Mouse (Mus musculus): ENCODE measurements around the gene Crtam. TPM values are rescaled to one million over a fixed set of nuclear protein-coding genes. Genes with fewer than 3 reads are reported as not detected.

Crtam gene
- polyA plus RNA-seq, 1 experiment from 2014 or later: 0.32 TPM

DNA sequence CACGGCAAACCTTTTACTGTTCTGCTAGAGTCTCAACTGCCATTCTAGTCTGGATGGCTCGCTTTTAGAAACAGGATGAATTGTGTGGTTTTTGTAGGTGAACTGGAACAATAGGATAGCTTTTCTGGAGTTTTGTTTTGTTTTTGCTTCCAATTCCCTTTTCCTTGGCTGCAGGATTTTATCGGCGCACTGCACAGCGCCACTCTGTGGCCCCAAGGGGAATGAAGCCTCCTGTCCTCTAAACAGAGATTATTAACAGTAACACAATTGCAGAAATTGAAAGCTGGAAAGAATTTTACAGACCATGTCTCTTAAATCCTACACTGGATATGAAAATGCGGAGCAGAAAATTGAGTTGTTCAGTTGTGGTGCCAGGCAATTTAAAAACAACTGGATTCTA lies 21.9 kb downstream of the Crtam start:
- Histone ChIP-seq H3K36me3 (ENCODE audit: insufficient read depth, low read length) (no peaks in the 10 kb centered on the region), H3K9ac (replicated peaks; ENCODE audit: low read length) (no peak overlapping the region), H3K9me3 (ENCODE audit: low read length) (no peaks in the 10 kb centered on the region), H3K4me3 (ENCODE audit: low read length) (no peak overlapping the region), H3K4me1 (ENCODE audit: insufficient read depth, low read length) (no peaks in the 10 kb centered on the region), H3K27ac (ENCODE audit: low read length) (no peak overlapping the region), H3K27me3 (ENCODE audit: insufficient read depth, low read length) (no peaks in the 10 kb centered on the region), H3K4me2 (replicated peaks; ENCODE audit: low read depth, low read length) (no peak overlapping the region)
- ATAC-seq (ENCODE audit: low FRiP score, low TSS enrichment): no peak
- 40% methylated on average over 6 of the region's 6 CpGs for WGBS

DNA sequence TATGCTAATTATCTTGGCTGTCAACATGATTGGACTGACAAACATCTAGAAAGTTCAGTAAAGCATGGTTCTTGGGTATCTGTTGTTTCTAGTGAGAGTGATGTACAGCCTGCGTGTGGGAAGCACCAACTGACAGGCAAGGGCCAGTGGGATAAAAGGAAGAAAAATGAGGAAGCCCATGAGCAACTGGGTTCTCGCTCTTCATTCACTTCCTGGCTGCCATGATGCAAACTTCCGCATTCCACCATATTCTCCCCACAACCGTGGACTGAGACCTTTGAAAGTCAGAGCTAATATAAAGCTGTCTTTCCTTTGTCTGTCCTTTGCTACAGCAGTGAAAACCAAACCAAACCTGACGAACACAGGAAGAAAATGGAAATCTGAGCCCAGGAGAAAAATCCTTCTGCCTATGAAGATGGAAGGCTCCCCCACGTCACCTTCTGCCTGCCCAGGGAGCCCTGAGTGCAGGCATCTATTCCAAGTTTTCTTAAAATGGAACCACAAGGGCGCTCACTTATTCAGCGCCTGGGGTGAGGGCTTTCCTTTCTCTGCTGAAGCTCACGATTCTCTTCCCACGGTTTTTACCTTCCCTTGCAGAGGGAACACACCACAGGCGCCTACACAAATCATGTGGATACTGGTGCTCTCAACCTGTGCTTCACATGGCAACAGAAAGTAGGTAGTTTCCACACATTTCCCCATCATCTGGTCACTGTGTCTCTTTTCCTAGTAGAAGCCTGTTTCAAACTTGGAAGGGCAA lies 30.2 kb downstream of the Crtam start:
- no peak for ATAC-seq (ENCODE audit: low FRiP score, low TSS enrichment)
- no peak overlapping the region for H3K4me2 ChIP-seq (replicated peaks; ENCODE audit: low read depth, low read length)
- H3K4me3 ChIP-seq (ENCODE audit: low read length): no peak overlapping the region
- no peaks in the 10 kb centered on the region for H3K27me3 ChIP-seq (ENCODE audit: insufficient read depth, low read length)
- no peaks in the 10 kb centered on the region for H3K36me3 ChIP-seq (ENCODE audit: insufficient read depth, low read length)
- H3K27ac ChIP-seq (ENCODE audit: low read length): no peak overlapping the region
- WGBS: 67% methylated on average over 11 of the region's 11 CpGs
- H3K9ac ChIP-seq (replicated peaks; ENCODE audit: low read length): no peak overlapping the region
- no peaks in the 10 kb centered on the region for H3K9me3 ChIP-seq (ENCODE audit: low read length)
- no peaks in the 10 kb centered on the region for H3K4me1 ChIP-seq (ENCODE audit: insufficient read depth, low read length)

DNA sequence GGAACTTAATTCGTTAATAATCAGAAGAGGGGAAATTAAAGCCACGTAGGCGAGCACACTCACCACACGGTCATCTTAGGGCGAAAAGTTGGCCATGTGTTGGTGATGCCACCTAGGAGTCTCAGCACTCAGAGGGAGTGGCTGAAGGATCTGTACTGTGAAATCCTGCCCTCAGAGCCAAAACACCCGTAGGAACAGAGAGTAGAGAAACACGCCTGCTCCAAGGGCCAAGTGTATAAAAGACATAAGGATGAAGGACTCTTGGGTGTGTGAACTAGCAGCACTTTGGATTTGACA lies 40.1 kb downstream of the Crtam start:
- ATAC-seq (ENCODE audit: low FRiP score, low TSS enrichment): no peak
- Histone ChIP-seq H3K4me1 (ENCODE audit: insufficient read depth, low read length) (peaks cover 10% of the 10 kb centered on the region; the same call in 1 of the 2 replicates), H3K36me3 (ENCODE audit: insufficient read depth, low read length) (no peaks in the 10 kb centered on the region), H3K4me2 (replicated peaks; ENCODE audit: low read depth, low read length) (peak overlapping the region; percentile 86), H3K9me3 (ENCODE audit: low read length) (no peaks in the 10 kb centered on the region), H3K4me3 (ENCODE audit: low read length) (peak overlapping the region; percentile 49), H3K27me3 (ENCODE audit: insufficient read depth, low read length) (peaks cover 39% of the 10 kb centered on the region), H3K27ac (ENCODE audit: low read length) (no peak overlapping the region), H3K9ac (replicated peaks; ENCODE audit: low read length) (no peak overlapping the region)
- 23% methylated on average over 7 of the region's 7 CpGs for WGBS

DNA sequence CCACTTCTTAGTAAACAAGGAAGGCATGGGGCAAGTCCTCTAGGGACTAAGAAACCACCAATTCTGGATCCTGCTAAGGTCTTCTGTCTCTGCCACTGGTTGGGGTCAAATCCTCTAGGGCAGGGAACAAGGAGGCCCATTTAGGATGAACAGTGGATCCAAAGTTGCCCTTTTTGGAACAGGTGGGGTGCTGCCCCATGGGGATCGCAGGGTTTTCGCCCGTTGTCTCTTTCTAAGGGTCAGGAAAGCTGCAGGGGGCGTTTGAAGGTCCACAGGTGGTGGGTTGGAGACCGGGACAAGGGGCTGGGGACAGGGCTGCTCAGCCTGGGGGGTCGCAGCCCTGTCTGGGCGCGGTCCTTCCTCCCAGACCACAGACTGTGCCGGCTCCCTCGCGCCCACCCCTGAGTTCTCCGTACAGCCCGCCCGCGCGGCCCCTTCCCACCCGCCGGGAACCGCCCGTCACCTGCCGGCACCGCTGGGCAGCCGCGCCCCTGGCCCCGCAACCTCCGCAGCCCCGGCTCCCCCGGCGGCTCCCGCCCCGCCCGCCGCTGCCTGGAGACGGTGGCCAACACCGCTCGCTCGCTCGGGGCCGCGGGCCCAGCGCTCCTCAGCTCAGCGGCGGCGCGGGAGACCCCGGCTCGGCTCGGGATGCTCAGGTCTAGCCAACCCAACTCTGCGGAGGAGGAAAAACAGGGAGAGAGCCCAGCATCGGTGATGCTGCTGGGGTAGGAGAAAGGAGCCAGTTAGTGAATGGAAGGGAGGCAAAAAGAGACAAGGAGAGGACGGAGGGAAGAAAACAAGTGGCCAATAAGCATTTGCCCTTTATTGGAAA lies 40.6 kb downstream of the Crtam start, which contains the start of gene Jhy:
Gene Jhy (minus strand): TSS at position 533 of the 832 bp plus-strand sequence.
- Histone ChIP-seq H3K27ac (ENCODE audit: low read length) (no peak within 1 kb of the TSS), H3K4me1 (ENCODE audit: insufficient read depth, low read length) (peaks cover 10% of the 10 kb centered on the region; the same call in 1 of the 2 replicates), H3K27me3 (ENCODE audit: insufficient read depth, low read length) (peaks cover 39% of the 10 kb centered on the region), H3K4me3 (ENCODE audit: low read length) (peak within 1 kb of the TSS; percentile 49), H3K9me3 (ENCODE audit: low read length) (no peaks in the 10 kb centered on the region), H3K36me3 (ENCODE audit: insufficient read depth, low read length) (no peaks in the 10 kb centered on the region), H3K9ac (replicated peaks; ENCODE audit: low read length) (0 out of 2 replicates have a peak within 1 kb of the TSS, but pooled peaks have one; percentile 46), H3K4me2 (replicated peaks; ENCODE audit: low read depth, low read length) (peak within 1 kb of the TSS; percentile 86)
- under 1% methylated on average over 51 of the region's 51 CpGs for WGBS
- peak; percentile 49 for ATAC-seq (ENCODE audit: low FRiP score, low TSS enrichment)

DNA sequence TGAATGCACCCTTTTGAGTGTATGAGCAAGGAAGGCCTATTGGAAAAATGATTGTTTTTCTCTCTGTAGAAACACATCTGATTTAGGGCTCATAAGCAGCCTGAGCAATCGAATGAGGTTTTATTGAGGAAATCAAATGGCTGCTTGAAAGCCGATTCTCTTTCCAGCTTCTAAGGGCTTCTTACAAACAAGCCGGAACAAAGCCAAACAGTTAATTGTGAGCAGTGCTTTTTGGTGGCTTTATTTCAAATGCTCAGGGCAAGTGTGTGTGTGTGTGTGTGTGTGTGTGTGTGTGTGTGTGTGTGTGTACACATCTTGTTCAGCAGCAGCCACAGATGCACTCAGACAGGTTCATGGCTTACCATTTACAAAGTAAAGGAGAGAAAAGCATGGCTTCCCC lies 43.0 kb downstream of the Crtam start:
- 60% methylated on average over 3 of the region's 3 CpGs for whole genome bisulfite sequencing

DNA sequence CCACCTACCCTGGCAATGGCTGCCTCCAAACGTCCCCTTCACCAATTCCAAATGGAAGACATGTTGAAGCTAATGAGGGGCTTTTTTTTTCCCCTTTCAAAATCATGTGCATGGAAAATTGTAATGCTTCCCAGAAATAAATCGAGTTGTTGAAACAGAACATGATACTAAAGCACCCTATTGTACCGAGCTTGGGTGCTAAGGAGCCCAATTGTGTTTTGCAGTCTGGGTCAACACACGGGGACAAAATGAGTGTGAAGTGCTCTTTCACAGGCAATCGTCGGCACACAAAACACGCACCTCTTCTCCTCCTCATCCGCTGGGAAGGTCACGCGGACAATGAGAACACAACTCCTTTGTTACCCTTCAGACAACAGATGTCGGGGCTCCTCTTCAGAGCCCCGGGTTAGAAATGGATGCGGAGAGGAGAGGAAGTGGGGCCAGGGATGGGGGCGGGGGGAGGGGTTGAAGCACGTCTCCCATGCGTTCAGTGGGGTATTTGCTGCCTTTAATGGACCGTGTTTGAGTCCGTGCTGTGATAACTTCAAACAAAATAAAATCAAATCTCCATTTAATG lies 55.3 kb downstream of the Crtam start:
- Histone ChIP-seq H3K4me2 (replicated peaks; ENCODE audit: low read depth, low read length) (no peak overlapping the region), H3K4me1 (ENCODE audit: insufficient read depth, low read length) (no peaks in the 10 kb centered on the region), H3K27ac (ENCODE audit: low read length) (no peak overlapping the region), H3K9ac (replicated peaks; ENCODE audit: low read length) (no peak overlapping the region), H3K9me3 (ENCODE audit: low read length) (no peaks in the 10 kb centered on the region), H3K4me3 (ENCODE audit: low read length) (no peak overlapping the region), H3K27me3 (ENCODE audit: insufficient read depth, low read length) (no peaks in the 10 kb centered on the region), H3K36me3 (ENCODE audit: insufficient read depth, low read length) (no peaks in the 10 kb centered on the region)
- 51% methylated on average over 18 of the region's 18 CpGs for WGBS
- no peak for ATAC-seq (ENCODE audit: low FRiP score, low TSS enrichment)

More for the DNA sequence above, 43.0 kb downstream of the Crtam start:
- Histone ChIP-seq H3K9ac (replicated peaks; ENCODE audit: low read length) (no peak overlapping the region), H3K4me2 (replicated peaks; ENCODE audit: low read depth, low read length) (no peak overlapping the region), H3K27ac (ENCODE audit: low read length) (no peak overlapping the region), H3K27me3 (ENCODE audit: insufficient read depth, low read length) (peaks cover 39% of the 10 kb centered on the region), H3K36me3 (ENCODE audit: insufficient read depth, low read length) (no peaks in the 10 kb centered on the region), H3K4me3 (ENCODE audit: low read length) (no peak overlapping the region), H3K4me1 (ENCODE audit: insufficient read depth, low read length) (peaks cover 10% of the 10 kb centered on the region; the same call in 1 of the 2 replicates), H3K9me3 (ENCODE audit: low read length) (no peaks in the 10 kb centered on the region)
- no peak for ATAC-seq (ENCODE audit: low FRiP score, low TSS enrichment)

DNA sequence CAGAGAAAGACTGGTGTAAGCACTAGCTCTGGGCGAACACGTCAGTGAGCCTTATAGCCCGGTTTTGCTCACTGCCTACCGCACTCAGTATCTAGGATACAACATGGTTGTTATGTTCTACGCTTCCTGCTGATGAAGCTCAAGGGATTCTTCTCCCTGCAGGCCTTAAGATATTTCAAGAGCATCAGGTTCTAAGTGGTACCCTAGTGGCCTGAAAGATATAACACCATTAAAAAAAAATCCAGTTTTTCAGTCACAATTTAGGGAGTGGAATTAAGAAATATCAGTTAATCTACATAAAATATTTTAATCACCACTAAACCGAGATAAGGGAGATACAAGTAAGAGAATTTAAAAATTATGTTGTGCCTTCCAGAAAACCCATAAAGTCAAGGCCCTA lies 56.0 kb downstream of the Crtam start:
- no peak for ATAC-seq (ENCODE audit: low FRiP score, low TSS enrichment)
- Histone ChIP-seq H3K27ac (ENCODE audit: low read length) (no peak overlapping the region), H3K9me3 (ENCODE audit: low read length) (no peaks in the 10 kb centered on the region), H3K4me3 (ENCODE audit: low read length) (no peak overlapping the region), H3K27me3 (ENCODE audit: insufficient read depth, low read length) (no peaks in the 10 kb centered on the region), H3K36me3 (ENCODE audit: insufficient read depth, low read length) (no peaks in the 10 kb centered on the region), H3K4me1 (ENCODE audit: insufficient read depth, low read length) (no peaks in the 10 kb centered on the region), H3K4me2 (replicated peaks; ENCODE audit: low read depth, low read length) (no peak overlapping the region), H3K9ac (replicated peaks; ENCODE audit: low read length) (no peak overlapping the region)
- WGBS: 91% methylated on average over 6 of the region's 6 CpGs

DNA sequence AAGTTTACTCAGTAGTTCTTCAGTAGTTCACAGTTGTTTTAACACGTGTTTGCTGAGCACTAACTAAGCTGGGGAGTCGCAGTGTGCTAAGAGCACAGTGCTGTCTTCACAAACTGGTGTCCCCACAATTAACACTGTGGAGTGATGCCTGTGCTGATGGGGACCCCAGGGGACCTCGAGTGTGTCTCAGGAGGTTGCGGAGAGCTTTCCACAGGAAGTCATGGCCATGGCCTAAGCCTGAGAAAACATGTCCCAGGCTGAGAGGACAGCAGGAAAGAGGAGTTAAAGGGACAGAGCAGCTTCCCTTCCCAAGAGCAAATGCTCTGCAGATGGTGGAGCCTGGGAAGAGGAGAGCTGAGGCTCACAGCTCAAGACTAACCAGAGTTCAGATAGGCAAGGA lies 57.3 kb downstream of the Crtam start:
- Histone ChIP-seq H3K9ac (replicated peaks; ENCODE audit: low read length) (no peak overlapping the region), H3K4me1 (ENCODE audit: insufficient read depth, low read length) (no peaks in the 10 kb centered on the region), H3K27ac (ENCODE audit: low read length) (no peak overlapping the region), H3K27me3 (ENCODE audit: insufficient read depth, low read length) (no peaks in the 10 kb centered on the region), H3K4me3 (ENCODE audit: low read length) (no peak overlapping the region), H3K4me2 (replicated peaks; ENCODE audit: low read depth, low read length) (no peak overlapping the region), H3K36me3 (ENCODE audit: insufficient read depth, low read length) (no peaks in the 10 kb centered on the region), H3K9me3 (ENCODE audit: low read length) (no peaks in the 10 kb centered on the region)
- ATAC-seq (ENCODE audit: low FRiP score, low TSS enrichment): no peak
- WGBS: 48% methylated on average over 4 of the region's 4 CpGs

DNA sequence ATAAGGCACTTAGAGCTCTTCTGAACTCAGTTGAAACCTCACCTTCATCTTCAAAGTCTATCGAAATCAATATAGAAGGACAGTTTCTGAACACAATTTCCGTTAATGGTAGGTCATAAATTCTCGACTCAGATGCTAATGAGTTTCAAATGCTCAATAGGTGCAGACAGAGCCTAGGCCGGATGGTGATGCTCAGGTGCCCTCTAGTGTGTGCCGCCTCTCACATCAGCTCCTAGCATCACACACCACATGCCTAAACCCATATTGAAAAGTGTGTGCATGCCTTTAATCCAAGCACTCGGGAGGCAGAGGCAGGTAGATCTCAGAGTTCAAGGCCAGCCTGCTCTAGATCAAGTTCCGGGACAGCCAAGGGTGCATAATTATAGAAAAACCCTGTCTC lies 67.0 kb downstream of the Crtam start:
- Histone ChIP-seq H3K9me3 (ENCODE audit: low read length) (no peaks in the 10 kb centered on the region), H3K27me3 (ENCODE audit: insufficient read depth, low read length) (no peaks in the 10 kb centered on the region), H3K27ac (ENCODE audit: low read length) (no peak overlapping the region), H3K9ac (replicated peaks; ENCODE audit: low read length) (no peak overlapping the region), H3K4me1 (ENCODE audit: insufficient read depth, low read length) (no peaks in the 10 kb centered on the region), H3K4me3 (ENCODE audit: low read length) (no peak overlapping the region), H3K36me3 (ENCODE audit: insufficient read depth, low read length) (no peaks in the 10 kb centered on the region), H3K4me2 (replicated peaks; ENCODE audit: low read depth, low read length) (no peak overlapping the region)
- ATAC-seq (ENCODE audit: low FRiP score, low TSS enrichment): no peak
- WGBS: 47% methylated on average over 7 of the region's 7 CpGs

DNA sequence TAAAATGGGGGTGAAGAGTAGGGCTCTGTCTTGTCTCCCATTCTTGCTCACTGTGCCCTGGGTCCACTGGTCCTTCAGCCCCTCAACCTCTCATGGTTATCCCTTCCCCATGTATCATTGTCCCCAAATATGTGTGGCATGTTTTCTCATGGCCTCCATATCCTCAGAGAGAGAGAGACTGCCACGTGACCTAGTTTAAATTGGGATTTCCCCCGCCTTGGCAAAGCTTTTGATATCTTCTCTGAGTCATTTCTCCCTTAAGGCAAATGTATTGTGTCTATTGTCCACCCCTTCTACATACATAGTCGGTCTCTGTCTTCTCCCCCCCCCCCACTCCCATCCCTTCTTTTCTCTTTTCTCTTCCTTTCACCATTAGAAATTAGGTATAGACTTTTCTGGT lies 71.1 kb downstream of the Crtam start:
- Histone ChIP-seq H3K4me3 (ENCODE audit: low read length) (no peak overlapping the region), H3K9ac (replicated peaks; ENCODE audit: low read length) (no peak overlapping the region), H3K27me3 (ENCODE audit: insufficient read depth, low read length) (no peaks in the 10 kb centered on the region), H3K4me2 (replicated peaks; ENCODE audit: low read depth, low read length) (no peak overlapping the region), H3K27ac (ENCODE audit: low read length) (no peak overlapping the region), H3K9me3 (ENCODE audit: low read length) (no peaks in the 10 kb centered on the region), H3K36me3 (ENCODE audit: insufficient read depth, low read length) (no peaks in the 10 kb centered on the region), H3K4me1 (ENCODE audit: insufficient read depth, low read length) (no peaks in the 10 kb centered on the region)
- no peak for ATAC-seq (ENCODE audit: low FRiP score, low TSS enrichment)
- WGBS: 76% methylated on average over 3 of the region's 3 CpGs
